Mouse (Mus musculus) adipocyte (in vitro differentiated cells): ENCODE measurements around the gene Arhgap15.

Experiments
- DNase-seq: peaks from one replicate; pipeline ENCODE4 v3.0.0-alpha.2; 2016; ENCODE audit warnings: low spot score

Gene Arhgap15

DNA sequence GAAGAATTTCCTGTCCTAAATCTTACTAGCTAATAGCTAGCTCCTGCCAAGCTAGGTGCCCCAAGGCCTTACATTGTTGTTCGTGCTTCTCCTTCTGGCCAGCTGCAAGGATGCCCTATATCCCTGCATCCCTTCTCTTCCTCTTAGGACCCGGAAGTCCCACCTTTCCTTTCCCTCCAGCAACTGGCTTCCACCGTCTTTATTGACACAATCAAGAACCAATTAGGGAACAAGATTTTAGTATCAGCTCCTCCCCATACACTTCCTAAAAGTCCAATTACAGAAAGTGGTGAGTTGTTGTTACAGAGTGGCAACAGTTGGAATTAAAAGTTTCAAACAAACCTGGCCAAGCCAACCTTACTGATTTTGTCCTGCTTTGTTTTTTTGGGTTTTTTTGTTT lies 183.1 kb downstream of the Arhgap15 start:
- peak; percentile 58 for DNase-seq

DNA sequence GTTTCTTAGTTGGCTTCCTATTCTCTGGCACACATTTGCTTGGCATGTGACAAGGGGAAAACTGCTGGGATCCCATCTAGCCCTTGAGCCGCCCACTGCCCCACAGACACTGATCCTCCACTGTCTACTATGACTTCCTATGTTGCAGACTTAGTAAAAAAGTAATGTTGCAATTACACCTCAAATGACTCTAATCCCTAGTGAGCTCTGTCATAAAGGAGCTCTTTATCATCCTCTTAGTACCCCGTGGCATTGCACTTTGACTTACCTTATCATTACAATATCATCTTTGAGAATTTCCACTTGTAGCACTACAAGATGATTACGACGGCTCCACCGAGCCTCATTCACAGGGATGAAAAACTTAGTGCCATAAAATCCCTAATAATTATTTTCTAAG lies 190.6 kb downstream of the Arhgap15 start:
- no peak for DNase-seq

DNA sequence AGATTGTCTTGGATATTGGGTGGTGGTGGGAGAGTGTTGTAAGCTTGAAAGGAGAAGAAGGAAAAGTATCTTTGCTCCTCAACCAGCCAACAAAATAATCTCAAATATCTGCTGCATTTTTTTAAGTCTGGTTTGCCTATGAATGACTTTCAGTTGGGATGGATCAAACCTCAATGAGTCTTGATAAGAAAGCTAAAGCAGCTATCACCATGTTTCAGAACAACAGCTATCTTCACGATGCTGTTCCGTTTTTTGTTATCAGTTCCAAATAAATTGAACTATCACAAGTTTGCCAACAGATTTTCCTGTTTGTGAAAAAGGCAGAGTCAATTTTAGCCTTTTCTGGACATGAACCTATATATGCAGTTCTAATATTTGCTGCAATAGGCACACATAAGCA lies 197.1 kb downstream of the Arhgap15 start:
- no peak for DNase-seq

DNA sequence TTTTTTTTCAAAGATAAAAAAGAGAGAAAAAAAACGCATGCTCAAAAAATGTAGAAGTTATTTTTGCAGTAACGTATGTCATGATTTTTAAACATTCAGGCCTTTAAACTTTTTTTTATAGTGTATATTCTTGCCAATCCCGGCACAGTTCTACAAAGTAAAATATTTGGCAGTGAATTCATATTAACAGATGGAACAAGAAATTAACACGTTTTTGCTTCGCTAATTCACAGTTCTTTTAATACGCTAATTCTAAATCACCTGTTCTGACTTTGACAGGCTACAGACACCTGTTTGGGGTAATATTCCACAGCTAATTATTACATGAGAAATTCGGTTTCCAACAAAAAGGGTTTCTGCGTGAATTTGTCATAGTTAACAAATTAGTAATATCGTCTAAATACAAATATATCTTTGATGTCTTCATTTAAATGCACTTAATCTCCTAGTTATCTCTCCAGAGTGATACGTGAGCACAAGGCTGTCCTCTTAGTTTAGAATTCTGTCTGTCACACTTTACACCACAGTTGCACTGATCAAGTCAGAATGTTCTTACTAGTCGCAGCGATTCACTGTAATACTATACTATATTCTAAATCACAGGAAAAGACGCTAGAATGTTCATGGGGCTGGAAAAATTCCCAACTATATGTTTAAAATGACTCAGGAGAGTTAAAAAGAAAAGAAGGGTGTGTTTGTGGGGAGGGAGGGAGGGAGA lies 201.3 kb downstream of the Arhgap15 start:
- no peak for DNase-seq

DNA sequence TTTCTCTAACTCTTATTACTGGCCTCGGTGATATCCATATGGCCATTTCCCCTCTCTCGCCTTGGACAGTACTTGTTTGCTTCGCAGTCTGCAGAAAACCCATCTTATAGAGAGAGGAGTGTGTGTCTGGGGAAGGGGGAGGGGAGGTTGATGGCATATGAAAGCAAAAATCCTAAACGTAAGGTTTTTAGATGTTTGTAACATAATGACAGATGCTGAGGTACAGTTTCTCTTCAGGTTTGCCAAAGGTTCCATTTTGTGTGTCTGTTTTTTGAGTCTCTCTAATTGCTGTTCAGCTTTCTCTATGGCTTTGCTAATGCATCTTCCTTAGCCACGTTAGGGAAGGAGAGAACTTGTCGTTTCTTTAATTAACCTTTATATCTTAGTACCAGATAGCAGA lies 202.1 kb downstream of the Arhgap15 start:
- no peak for DNase-seq

DNA sequence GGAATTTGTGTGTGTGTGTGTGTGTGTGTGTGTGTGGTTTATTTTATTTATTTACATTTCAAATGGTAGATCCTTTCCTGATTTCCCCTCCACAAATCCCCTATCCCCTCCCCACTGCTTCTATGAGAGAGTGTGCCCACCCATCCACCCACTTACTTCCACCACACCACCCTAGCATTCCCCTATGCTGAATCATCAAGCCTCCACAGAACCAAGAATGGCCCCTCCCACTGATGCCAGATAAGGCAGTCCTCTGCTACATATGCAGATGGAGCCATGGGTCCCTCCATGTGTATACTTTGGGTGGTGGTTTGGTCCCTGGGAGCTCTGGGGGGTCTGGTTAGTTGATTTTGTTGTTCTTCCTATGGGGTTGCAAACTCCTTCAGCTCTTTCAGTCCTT lies 210.6 kb downstream of the Arhgap15 start:
- no peak for DNase-seq

DNA sequence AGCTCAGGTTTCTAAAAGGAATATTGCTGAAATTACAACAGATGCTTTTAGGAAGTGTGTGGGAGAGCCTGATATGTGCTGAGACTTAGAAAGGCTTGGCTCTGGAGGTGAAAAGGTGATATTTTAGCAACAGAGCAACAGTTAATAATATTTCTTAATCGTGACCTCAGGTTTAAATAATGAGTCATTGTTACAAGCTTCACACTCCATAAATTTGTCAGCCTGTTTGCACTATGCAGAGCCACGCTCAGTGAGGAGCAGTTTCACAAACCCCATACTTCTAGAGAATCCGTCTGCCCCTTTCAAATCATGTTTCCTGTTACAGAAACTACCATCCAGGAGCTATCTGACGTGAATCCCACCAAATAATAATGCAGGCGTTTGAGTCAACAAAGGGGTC lies 213.8 kb downstream of the Arhgap15 start:
- no peak for DNase-seq

DNA sequence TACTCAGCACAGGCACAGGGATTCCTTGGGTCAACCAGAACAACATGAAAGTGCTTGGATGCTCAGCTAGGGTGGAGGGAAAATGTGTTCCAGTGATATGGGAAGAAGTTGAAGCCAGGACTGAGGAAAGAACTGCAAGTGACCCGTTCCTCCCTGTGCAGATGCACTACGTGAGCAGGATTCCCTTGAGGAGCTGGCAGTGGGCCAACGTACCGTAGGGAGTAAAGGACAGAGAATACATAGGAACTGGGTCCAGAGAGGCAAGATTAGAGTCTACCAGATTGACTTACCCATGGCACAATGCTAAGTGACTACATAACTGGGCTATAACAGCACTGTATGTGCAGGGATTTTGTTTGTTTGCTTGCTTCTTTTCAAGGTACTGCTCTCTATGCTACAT lies 220.0 kb downstream of the Arhgap15 start:
- peak; percentile 9 for DNase-seq

DNA sequence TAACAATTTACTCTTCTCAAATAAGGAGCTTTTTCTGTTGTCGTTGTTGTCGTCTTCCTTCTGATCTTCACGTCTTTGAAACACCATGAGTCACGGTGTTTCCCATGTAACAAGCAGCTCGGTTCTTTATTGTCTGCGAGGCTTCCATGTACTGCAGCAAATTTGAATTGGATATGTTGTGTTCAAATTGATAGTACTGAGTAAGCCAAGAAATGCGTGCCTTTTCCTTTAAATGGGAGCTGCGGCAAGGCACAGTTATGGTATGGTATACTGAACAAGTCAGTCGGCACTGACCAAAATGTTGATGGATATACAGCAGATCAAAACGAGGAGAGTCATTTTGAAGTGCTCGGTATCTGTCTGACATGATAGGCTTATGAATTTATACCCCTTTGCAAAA lies 229.1 kb downstream of the Arhgap15 start:
- no peak for DNase-seq

DNA sequence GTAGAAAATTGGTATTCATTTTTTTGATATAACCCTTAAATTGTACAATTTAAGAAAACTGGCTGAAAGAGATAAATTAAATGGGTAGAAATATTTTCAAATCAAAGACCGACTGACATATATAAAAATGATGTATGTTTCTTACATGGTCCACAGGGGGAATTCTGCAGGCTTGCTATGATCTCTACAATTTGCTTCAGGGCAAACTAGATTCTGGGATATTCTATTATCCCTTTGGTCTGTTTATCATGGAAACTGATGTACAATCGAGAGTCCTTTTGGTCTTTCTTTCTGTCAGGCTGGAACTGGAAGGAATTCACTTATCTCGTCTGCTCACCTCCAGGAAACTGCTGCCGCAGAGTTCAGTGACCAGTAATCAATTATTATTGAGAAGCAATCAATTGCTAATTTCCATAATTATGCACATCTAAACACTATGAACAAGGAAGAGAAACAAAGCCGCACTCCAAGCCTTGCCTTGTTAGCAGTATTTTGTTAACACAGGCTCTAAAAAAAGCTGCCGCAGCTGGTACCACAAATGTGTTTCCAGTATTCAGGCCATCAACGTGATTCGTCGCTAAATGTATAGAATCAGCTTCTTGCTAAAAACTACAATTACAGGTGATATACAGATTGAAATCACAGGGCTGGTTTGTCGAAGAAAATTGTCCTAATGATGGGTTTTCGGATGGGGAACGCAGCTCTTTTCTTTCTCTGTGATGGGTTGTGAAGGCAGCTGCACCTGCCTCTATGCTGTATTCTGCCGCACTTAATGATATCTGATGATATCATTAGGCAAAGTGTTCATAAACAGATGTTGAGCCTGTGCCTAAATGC lies 229.8 kb downstream of the Arhgap15 start:
- DNase-seq, result no peak

DNA sequence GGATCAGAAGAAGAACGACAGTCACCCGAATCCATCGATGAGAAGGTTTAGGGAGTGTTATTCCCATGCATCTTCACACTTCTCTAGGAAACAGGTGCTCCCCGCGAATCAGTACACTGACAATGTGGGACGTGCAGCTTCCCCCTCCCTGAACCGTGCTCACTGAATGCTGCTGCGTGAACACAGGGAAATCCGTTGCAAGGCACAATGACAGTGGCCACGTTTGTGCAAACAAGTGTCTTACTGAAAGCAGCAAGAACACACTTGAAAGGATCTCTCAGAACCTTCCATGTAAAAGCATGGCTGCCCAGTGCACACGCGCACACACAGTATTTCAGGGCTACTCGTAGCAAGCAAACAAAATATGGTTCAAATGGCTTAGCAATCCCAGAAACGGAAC lies 237.4 kb downstream of the Arhgap15 start:
- no peak for DNase-seq

DNA sequence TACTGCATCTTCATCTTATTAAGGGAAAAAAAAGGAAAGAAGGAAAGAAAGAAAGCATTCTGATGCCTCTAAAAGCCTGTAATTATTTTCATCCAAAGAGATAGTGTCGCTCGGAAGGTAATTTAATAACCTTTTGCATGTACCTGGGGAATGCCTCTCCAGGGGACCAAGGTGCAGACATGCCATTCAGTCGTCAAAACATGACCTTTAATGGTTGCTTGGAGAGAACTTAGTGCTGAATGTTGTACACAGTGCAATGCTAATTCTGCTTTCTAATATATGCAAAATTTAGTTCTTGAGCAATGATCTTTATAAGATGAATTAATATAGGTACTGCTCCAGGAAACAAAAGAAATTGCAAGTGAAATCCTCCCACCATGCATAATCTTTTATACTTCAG lies 239.3 kb downstream of the Arhgap15 start:
- no peak for DNase-seq

DNA sequence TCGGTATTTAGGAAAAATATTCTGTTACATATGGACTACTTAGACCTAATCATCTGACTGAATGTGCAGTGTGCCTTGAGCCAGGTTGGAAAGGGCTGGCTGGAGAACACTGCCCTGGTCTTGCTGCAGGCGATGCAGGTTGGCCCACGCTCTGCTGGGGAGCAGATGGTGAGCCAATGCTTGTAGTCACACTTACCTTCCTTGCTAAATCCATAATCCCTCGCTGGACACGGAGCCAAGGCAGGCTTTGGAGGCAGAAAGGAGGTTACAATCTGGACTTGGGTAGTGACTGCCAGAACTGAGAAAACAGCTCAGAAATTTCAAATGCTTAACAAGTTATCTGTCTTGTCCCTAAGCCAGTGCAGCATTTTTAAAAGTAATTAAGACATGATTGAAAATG lies 241.2 kb downstream of the Arhgap15 start:
- no peak for DNase-seq

DNA sequence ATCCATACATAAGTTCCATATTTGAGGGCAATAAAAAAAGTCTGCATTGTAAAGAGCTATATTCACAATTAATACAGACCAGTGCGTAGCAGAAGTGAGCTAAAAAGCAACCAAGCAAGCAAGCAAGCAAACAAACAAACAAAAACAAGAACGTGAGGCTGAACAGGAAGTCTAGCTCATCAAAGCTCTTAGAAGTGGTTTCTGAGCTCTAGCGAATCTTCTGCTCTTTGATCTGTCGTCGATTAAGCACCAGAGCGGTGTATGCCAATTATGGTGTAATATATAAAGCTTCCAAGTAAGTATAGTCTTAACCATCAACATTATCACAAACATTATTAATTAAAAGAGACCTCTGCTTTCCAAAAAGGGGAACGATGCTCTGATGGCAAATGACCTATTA lies 243.9 kb downstream of the Arhgap15 start:
- DNase-seq, result no peak

DNA sequence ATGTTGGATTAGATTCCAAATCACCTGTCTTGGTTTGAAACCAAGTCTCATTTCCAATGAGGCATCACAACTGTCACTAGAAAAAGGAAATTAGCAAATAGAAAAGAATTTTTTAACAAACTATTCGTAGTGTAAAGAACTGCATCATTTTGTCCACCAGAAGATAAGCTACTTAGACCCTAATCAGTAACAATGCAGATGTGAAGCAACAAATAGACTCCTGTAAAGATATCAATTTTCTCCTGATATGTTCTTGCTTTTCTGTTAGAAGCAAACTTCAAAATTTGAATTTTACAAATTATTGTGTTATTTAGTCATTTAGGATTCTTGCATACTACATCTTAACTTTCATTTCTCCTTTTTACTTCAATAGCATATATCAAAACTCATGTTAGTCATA lies 253.8 kb downstream of the Arhgap15 start:
- no peak for DNase-seq

DNA sequence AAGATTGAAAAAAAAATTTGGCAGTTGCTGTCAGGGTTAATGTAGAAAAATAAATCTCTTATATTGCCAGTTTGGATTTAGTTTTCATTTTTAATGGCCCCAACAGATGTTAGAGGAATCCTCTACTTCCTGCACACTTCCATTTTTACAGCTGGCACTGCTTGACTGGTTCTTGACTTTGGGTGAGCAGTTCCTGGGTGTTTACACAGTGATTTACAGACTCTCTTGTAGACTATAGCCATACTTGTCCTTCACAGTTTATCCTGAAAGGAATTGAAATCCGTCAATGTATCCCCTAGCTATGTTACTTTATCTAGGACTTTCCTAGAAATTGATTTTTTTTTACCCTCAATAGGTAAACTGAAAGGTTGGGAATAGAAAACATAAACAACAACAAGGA lies 261.6 kb downstream of the Arhgap15 start:
- no peak for DNase-seq

DNA sequence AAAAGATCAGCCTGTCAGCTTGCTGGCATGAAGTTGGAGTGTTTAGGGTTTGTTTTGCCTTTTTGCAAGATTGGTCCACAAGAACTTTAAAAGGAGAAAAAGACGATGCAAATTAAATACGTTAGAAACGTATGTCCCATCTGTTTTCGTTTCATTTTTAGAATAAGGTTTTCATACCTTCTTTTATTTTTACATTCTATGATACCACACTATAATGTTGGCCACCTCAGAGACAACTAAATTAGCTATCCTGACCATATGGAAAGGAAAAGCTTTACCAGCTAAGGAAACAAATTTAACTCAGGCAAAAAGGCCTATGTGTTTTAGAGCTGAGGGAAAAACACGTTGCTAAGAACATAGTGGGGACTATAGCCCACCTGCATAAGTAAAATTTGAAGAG lies 264.8 kb downstream of the Arhgap15 start:
- DNase-seq, result no peak

DNA sequence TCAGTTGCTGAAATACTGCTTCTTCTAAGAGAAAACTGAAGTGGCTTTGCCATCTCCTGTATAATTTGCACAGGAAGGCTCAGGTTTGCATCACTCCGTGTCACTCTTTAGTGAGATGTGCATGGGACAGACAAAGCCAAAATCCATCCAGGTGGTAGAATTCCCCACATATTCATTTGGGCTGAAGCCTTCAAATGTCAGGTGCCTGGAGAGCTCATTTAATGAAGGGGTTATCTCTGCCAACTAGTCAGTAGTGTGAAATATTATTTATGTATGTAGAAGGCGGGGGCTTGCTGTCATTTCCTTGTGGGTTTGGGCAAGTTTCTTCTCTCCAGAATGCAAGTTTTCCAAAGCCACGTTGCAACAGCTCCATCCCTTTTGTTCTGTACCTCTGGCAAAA lies 268.1 kb downstream of the Arhgap15 start:
- no peak for DNase-seq

DNA sequence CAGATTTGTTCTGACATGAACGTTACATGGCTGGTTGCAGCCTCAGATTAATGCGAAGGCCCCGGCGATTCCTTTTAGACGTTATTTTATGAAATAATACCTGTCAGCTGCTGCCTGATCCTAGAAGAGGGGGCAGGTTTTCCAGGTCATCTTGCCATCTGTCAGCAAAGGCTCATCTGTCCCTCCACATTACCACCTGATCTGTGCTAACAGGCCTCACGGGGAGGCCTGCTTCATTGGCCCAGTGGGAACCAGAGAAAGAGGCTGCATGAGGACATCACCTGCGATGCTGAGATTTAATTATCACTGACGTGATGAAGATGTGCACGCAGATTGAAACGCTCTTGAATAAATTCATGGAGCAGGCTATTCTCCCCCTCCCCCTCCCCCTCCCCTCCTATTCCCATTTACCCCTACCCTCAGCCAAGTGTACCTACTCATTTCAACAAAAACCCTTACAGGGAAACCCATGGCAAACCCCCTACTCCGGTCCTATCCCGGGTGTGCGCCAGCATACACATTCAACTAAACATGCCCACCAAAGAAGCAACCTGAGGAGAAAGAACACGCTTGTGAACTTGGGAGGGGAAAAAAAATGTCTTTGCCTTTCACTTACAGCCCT lies 268.9 kb downstream of the Arhgap15 start:
- DNase-seq, result no peak

DNA sequence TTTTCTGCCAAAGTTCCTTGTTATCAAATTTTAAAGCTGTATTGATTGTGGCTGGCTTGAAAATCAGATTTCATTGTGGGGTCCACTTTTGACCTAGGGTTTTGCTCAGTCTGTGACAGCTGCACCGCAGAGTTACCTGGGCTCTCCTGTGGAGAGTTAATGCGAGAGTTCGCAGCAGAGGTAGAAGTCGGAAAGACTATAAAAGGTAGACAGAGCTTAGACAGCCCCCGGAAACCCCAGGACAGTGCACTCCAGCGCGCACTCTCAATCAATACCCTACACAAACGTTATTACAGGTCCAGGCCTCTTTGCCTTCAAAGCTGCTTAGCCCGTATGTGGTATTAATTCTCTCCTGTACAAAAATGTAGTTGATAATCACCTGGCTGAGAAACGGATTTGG lies 269.4 kb downstream of the Arhgap15 start:
- no peak for DNase-seq

DNA sequence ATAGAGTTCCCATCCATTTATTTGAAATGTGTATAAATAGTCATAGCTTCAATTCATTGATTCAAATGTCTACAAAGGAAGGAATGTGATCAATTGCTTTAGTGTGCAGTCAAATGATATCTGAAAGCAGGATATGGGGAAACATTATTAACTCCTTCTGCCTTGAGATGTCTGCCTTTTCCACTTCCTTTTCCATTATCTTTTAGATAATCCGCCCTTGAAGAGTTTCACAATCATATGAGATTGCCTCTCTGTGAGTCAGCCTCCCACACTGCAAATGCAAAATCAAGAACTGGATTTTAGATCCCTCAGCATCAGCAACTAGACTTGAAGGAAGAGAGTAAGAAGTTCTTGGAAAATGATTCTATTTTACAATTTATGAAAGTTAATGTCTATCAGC lies 276.1 kb downstream of the Arhgap15 start:
- DNase-seq, result no peak

DNA sequence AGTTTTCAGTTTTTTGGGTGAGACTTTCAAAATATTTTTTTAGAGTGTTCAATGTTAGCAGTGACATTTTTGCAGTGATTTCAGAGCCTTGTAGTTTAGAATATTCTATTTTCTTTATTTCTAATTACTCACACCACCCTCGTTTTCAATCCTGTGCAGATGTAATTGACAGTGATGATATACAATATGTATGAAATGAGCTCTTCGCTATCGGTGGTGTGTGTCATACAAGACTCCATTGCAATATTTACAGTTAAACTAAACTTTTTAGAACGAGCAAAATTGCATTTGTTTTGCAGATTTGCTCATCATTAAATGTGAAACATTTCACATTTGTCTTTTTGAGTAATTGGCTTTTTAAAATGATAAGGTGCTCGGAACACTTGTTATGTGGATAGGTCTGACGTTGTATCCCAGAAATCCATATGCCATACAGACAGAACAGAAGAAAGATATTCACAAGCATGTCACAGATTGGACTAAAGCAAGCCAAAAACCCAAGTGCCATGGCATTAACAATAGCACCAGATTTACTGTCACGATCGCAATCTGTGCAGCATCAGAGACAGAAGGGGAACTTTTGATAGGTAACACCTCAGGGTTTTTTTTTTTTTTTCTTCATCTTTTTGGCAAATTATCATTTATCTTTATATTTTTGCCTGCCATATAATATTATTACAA lies 280.6 kb downstream of the Arhgap15 start:
- no peak for DNase-seq

DNA sequence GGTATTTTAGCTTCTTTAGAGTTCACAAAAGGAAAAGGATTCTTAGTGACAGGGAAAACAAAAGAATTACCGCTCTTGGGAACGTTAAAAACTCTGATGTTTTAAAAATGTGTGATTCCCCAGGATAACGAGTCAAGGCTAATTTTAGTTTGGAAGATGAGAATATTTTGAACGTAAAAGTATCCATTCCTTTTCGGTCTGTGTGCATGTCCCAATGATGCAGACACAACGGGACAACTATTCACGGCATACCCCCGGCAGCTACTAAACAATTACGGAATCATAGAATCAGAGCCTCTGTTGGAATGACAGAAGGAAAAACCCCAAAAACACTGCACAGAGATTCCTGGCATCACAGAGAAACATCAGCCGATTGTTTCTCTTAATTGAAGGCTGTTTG lies 281.2 kb downstream of the Arhgap15 start:
- no peak for DNase-seq
